Mouse (Mus musculus) ovary, adult 18-20 months (tissue): ENCODE measurements around the gene Vmn2r91.
"Not testable (repeated sequence)": the region's sequence is repeated elsewhere in the genome, so short reads cannot be mapped to it uniquely, and the experiment has no call there.

Experiments
- DNase-seq: peaks from one replicate; pipeline ENCODE4 v3.0.0; 2022; ENCODE audit warnings: low spot score, mixed read lengths

Gene Vmn2r91

GRCm38 (mm10) chr17:18084716-18085115, at the start of gene Vmn2r91:
Gene Vmn2r91, plus strand, starts transcription at chr17:18085016.
- not testable (repeated sequence) for DNase-seq

GRCm38 (mm10) chr17:18049124-18049523, 35.7 kb upstream of the Vmn2r91 start, which contains the start of gene Vmn2r124:
Gene Vmn2r124, plus strand, starts transcription at chr17:18049424.
- no peak for DNase-seq

GRCm38 (mm10) chr17:18095626-18096025, 10.8 kb downstream of the Vmn2r91 start:
- not testable (repeated sequence) for DNase-seq

- not testable (repeated sequence) for DNase-seq
Observed at GRCm38 (mm10) chr17:18102265-18102664, 17.4 kb downstream of the Vmn2r91 start.

GRCm38 (mm10) chr17:18151587-18151986, 66.8 kb downstream of the Vmn2r91 start, which contains the start of gene Vmn2r92:
Gene Vmn2r92, plus strand, starts transcription at chr17:18151887.
- not testable (repeated sequence) for DNase-seq

GRCm38 (mm10) chr17:18161194-18161593, 76.4 kb downstream of the Vmn2r91 start:
- DNase-seq: not testable (repeated sequence)
